Mouse (Mus musculus) kidney, postnatal 14 days (tissue): ENCODE measurements around the gene 1810049J17Rik.
"Not testable (repeated sequence)": the region's sequence is repeated elsewhere in the genome, so short reads cannot be mapped to it uniquely, and the experiment has no call there.

Experiments
- DNase-seq: peaks from one replicate; pipeline ENCODE4 v3.0.0; 2022; ENCODE audit warnings: mixed read lengths

Gene 1810049J17Rik

GRCm38 (mm10) chr15:12321788-12322621 is at the start of gene 1810049J17Rik:
Gene 1810049J17Rik (minus strand): TSS chr15:12321899.
- DNase-seq = no peak

DNA sequence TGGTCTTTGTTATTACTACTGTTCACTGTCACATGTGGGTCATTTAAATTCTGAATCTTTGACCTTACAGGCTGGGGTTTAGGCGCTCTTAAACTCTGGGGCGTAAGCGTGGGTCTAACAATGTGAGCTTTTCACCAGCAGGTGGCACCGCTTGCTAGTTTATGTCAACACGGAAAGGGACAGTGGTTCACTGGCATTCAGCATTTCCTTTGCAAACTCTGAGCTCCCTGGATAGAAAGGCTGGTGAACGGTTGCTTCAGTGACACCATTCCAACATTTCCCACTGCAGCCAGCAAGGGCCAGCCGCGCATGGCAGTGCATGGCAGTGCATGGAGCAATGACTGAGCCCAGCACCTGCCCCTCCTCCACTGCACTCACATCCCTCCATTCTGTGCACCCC is 49.5 kb upstream of the 1810049J17Rik start:
- DNase-seq = peak; percentile 85

- DNase-seq = no peak
Observed at GRCm38 (mm10) chr15:12370096-12370495, 48.4 kb upstream of the 1810049J17Rik start.

DNA sequence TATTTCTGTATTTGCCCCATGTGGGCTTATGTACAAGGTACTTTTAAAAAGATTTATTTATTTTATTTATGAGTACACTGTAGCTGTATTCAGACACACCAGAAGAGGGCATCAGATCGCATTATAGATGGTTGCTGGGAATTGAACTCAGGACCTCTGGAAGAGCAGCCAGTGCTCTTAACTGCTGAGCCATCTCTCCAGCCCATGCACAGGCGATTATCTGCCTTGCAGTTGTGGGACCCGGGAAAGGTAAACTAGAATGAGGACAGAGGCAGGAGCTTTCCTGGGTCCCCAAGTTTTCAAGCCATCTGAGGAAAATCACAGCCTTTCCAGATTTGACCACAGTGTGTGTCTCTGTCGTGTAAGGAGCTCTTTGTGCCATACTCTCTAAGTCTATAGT is 47.2 kb upstream of the 1810049J17Rik start:
- DNase-seq = no peak

- no peak for DNase-seq
Observed at GRCm38 (mm10) chr15:12368357-12368756, 46.7 kb upstream of the 1810049J17Rik start.

GRCm38 (mm10) chr15:12367306-12368080 is 45.8 kb upstream of the 1810049J17Rik start:
- DNase-seq = peak; percentile 51

GRCm38 (mm10) chr15:12366580-12367305 is 45.0 kb upstream of the 1810049J17Rik start:
- not testable (repeated sequence) for DNase-seq

- peak; percentile 35 for DNase-seq
Observed at GRCm38 (mm10) chr15:12366072-12366469, 44.4 kb upstream of the 1810049J17Rik start.

- no peak for DNase-seq
Observed at GRCm38 (mm10) chr15:12365416-12366071, 43.8 kb upstream of the 1810049J17Rik start.

DNA sequence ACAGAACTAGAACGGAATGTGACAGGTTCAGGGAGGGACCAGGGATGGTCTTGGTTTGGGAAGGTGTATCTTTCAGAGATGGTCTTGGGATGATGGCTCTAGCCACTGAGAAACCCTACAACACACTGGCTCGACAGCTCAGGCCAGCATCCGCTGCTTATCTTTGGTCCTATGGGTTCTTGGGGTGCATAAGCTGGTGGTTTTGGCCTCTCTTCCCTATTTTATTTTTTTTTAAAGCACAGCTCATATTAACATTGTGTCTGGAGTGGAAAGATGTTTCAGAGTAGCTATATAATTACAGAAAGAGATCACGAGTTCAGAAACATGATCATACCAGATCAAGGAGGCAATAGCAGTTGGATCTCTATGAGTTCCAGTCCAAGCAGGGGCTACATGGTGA is 42.4 kb upstream of the 1810049J17Rik start:
- DNase-seq = no peak

DNA sequence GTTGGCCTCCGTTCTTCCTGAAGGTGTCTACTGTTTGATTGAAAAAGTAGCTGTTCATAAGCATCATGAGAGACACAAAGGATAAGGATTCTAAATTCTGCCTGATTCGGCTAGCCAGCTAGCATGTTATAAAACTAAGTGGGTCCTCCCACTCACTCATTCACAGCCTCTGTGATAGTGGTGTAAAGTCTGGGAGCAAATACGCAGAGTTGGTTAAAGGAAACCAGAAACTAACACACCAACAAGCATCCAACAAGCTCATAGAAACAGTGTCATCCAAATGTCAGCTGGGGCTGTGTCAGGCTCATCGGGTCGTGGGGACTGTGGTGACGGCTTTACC is 41.0 kb upstream of the 1810049J17Rik start:
- no peak for DNase-seq

DNA sequence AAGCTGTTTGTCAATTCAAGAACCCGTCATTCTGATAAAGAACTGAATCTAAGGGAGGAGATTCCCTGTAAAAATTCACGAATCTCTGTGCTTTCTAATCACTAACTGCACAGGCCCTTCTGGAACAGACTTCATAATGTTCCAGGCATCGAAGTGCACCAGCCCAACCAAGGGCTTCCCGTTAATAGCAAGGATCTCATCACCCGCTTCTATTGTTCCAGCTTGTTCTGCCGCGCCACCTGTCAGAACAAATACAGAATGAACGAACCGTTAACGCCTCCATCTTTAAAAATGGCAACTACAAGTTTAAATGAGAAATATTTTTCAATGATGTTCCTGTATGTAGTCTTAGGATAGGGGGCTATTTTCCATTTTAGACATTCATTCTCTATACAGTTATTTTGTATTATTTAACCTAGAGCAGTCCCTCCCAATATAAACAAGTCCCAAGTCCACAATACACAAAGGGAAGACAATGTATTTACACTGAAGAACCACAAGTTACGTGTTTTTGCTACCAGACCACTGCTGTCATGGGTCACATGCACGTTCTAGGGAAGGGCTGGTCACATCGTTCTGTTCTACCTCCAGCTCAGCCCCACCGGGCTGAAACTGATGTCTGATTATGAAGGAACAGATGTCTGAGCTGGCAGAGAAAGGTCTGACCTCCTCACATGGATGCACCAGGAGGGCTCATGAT is 40.5 kb upstream of the 1810049J17Rik start:
- DNase-seq = no peak

- no peak for DNase-seq
Observed at GRCm38 (mm10) chr15:12360519-12361212, 39.0 kb upstream of the 1810049J17Rik start.

DNA sequence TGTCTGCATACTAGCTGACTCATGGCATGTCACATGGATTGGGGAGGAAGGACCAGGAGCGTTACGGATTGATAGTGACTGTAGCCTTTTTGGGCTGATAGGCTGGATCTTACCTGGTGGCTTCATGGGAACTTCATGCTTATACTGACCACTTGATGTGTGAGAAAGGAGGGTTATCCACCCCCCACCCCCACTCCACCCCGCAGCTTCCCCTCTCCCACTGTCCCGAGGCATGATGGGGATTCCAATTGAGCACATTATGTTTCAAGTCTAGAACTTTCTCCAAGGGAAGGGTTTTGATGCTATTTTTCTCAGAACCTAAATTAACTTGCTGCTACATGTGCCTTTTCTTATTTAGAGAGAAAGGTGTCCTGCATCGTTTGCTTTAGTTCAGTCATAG is 36.7 kb upstream of the 1810049J17Rik start:
- no peak for DNase-seq

GRCm38 (mm10) chr15:12357459-12357858 is 35.8 kb upstream of the 1810049J17Rik start:
- DNase-seq = no peak

DNA sequence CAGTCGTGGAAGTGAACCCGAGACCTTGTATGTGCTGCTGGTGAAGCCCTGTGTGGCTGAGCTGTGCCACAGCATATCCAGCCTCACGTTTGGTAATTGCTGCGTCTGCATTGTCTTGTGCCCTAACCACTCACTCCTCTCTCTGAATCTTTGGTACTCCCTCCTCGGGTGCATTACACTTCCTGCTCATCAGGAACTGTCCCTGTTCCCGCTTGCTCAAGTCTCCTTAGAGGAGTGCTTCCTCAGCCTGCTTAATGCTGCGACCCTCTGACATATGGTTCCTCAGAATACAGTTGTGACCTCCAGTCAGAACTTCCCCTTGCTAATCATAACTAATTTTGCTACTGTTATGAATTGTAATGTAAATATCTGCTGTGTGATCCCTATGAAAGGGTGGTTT is 34.2 kb upstream of the 1810049J17Rik start:
- no peak for DNase-seq

DNA sequence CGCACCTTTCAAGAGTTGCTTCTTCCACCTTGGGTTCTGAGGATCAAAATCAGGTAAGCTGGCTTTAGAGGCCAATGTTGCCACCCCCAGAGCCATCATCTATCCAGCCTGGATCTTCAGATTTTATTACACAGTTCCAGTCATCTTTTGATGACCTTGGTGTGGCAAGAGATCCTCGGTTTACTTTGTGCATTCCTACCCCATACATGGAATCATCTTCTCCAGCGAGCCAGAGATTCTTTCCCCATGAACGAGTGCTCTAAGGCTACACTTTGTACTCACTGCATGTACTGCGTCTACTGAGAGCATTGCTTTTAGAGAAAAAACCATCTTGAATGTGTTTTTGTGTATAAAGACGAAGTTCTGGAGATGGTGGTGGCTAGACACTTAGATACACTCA is 33.6 kb upstream of the 1810049J17Rik start:
- DNase-seq = no peak

- no peak for DNase-seq
Observed at GRCm38 (mm10) chr15:12354281-12354810, 32.6 kb upstream of the 1810049J17Rik start.

DNA sequence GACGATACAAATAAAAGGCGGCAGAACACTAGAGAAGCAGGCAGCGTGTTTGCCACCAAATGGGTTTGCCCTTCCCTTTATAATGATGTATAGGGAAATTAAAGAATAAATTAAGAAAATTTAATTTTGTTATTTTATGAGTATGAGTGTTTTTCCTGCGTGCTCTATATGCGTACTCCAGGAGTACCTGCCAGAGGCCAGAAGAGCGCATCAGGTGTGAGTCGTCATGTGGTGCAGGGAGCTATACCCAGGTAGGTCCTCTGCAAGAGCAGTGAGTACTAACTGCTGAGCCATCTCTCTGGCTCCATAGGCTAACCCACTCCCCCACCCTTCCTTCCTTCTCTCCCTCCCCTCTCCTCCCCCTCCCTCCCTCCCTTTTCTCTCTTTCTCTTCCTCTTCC is 29.8 kb upstream of the 1810049J17Rik start:
- DNase-seq = no peak

GRCm38 (mm10) chr15:12349840-12350239 is 28.1 kb upstream of the 1810049J17Rik start:
- DNase-seq = no peak

DNA sequence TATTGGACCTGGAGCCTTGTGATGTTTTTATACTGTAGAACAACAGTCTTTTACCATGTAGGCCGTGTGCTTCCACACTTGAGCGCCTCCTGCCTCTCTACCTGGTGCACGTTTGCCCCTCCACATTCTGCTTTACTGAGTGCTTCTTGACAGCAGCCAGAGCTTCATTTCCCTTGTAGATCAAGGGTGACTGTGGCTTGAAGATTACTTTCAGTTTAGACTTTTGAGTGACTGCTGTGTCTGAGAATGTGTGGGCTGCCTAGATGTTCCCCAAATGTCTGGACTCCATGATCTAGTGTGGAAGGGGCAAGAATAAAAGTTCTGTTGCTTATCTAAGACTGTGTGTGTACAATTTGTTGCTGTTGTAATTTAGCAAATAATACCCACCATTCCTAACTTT is 27.3 kb upstream of the 1810049J17Rik start:
- no peak for DNase-seq
